Mouse (Mus musculus) megakaryocyte, embryonic 14.5 days (primary cell): ENCODE measurements at regions not wholly inside any gene's neighbourhood (a gene's known extent, or its start where the extent isn't known, plus 50 kb on each side); places are given as distances from the start of the nearest gene placed in this dataset.

Experiments
- H3K27me3 ChIP-seq: replicated peaks from 2 replicates; pipeline ENCODE3; 2012; ENCODE audit warnings: inconsistent platforms
- H3K36me3 ChIP-seq: replicated peaks from 2 replicates; pipeline ENCODE3; 2012; ENCODE audit warnings: low read length, inconsistent platforms, mixed read lengths
- H3K4me1 ChIP-seq: 2 replicates; pipeline ENCODE4 v1.6.1; 2012; ENCODE audit warnings: inconsistent platforms
- H3K4me3 ChIP-seq: replicated peaks from 2 replicates; pipeline ENCODE3; 2012; ENCODE audit warnings: moderate library complexity, mild to moderate bottlenecking, inconsistent platforms
- H3K9me3 ChIP-seq: 2 replicates; pipeline ENCODE4 v1.6.1; 2012; ENCODE audit warnings: inconsistent platforms
- FLI1 ChIP-seq: IDR thresholded peaks from 2 replicates; pipeline ENCODE4 v1.6.1; 2012; ENCODE audit warnings: low read length, inconsistent platforms, mixed read lengths
- GATA1 ChIP-seq: IDR thresholded peaks from 3 replicates; pipeline ENCODE4 v1.6.1; 2012; ENCODE audit warnings: mixed read lengths, low read length, inconsistent platforms, borderline replicate concordance

DNA sequence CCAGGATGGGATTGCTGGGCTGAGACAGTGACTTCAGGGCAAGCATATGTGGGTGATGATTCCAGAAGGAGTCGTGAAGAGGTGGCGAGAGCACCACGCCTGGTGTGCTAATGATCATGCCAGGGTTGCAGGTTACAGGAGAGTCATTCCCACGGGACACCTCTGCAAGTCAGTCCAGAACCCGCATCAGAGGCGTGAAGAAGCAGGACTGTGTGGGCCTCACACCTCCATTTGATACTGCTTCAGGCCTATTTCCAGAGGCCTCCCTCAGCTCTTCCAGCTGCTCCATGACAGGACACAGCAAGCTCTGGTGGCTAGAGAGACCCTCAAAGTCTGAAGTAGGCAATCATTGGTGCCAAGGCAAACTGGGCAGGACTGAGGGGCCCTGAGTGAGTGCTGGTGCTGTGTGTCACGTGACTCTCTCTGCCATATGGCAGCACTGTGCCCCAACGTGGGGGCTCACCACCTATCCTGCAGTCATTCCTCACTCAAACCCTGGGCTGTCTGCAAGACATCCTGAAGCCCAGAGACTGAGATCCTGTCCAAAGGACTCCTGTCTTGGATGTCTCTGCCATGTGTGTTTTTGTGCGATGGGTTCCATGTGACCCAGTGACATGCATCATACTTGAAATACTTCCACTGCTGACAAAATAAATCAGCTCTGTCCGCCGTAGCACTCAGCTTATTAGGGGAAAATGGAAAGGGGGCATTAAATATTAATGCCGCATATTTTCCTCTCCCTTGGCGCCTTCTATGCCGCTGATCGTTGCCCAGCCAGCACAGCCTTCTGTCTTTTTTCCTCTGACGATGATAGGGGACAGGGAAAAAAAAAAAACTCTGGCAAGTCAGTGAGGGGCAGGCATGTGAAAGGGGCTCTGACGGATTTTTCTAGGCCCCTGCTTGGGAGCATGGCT, 247.6 kb upstream of the Habp2 start:
- Histone ChIP-seq H3K4me1 (no peaks in the 10 kb centered on the region), H3K36me3 (no peaks in the 10 kb centered on the region), H3K9me3 (peaks cover 6% of the 10 kb centered on the region; the same call in 1 of the 2 replicates), H3K27me3 (peaks cover 3% of the 10 kb centered on the region), H3K4me3 (peak overlapping the region; percentile 26)
- TF ChIP-seq GATA1 (no peak), FLI1 (no peak)

DNA sequence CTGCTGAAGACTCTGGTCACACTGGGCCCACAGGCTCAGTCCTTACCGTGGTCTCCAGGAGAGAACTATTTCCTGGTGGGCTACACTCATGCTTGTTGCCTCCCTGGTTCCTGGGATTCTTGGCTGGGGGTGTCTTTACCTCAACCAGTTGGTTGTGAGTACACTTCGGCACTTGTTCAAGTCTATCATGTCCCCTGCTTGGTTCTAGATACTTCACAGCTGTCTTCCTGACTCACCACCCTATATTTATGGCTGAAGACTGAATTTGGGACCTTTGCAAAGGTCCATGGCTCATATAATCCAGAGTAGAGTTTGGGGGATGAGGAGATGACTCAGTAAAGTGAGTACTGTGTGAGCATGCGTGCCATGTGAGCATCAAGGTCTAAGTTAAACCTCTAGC, 245.0 kb upstream of the Habp2 start:
- Histone ChIP-seq H3K4me1 (no peaks in the 10 kb centered on the region), H3K4me3 (no peak overlapping the region), H3K9me3 (peaks cover 6% of the 10 kb centered on the region; the same call in 1 of the 2 replicates), H3K27me3 (no peaks in the 10 kb centered on the region), H3K36me3 (no peaks in the 10 kb centered on the region)
- TF ChIP-seq FLI1 (no peak), GATA1 (no peak)

DNA sequence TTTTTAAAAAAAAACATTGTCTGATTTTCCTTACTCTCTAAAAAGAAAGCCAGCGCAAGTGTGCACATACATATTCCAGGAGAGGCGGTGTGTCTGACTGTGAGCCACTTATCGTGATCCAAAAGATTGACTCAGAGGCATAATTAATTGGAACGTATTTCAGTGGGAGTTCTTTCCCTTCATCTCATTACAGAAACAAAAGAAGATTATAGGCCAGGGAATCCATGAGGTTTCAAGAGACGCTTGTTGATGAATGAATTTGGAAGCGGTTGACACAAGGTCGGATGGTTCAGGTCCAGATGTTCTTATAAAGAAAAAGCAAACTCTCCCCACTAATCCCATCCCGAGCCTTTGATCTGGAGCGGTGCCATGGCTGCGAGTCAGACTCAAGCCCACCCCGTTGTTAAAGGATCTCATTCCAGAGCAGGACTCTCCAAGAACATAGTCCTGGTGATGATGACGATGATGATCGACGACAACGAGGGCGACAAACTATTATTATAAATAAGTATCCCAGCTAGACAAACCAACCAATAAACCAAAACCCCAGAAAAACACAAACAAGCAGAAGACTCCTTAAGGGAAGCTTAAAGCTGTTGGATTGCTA, 240.1 kb upstream of the Habp2 start:
- TF ChIP-seq GATA1 (no peak), FLI1 (no peak)
- H3K4me1 ChIP-seq = no peaks in the 10 kb centered on the region

DNA sequence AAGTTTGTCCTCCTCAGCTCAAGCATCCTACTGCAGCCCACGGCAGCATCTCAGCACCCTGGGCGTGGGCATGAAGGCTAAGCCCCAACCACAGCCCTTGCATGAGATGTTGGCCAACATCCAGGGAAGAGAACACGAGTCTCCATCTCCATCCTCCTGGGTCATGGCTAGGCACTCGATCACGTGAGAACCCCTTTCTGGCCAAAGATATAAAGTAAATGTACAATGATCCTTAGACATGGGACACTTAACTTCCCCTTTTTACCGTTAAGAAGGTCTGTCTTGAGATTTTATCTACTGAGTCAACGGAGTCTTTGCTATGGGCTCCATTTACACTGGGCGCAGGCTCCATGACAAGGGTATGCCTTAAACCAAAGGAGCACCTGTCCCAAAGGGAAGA, 232.8 kb upstream of the Habp2 start:
- Histone ChIP-seq H3K4me3 (no peak overlapping the region), H3K36me3 (no peaks in the 10 kb centered on the region), H3K9me3 (no peaks in the 10 kb centered on the region), H3K4me1 (peaks cover under 1% of the 10 kb centered on the region; the same call in 1 of the 2 replicates), H3K27me3 (peaks cover under 1% of the 10 kb centered on the region)
- no peak for TF ChIP-seq FLI1
- no peak for TF ChIP-seq GATA1

More for the DNA sequence above, 240.1 kb upstream of the Habp2 start:
- Histone ChIP-seq H3K9me3 (no peaks in the 10 kb centered on the region), H3K27me3 (no peaks in the 10 kb centered on the region), H3K36me3 (no peaks in the 10 kb centered on the region), H3K4me3 (no peak overlapping the region)

DNA sequence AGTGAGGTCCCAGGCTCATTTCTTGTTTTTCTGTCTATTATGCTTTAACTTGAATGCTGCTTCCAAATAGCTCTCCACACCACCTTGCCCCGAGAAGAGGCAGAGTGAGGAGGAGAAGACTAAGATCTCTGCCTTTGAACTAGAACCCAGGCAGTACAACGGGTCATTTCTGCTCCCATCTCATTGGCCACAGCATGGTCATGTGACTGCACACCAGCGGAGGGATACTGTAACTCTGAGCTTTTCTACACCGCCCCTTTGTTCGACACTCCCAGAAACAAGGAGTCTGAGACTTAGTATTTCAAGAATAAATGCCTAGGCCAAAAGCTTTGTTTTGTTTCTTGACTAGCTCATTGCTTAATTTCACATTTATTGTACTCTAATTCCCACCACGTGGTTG, 230.5 kb upstream of the Habp2 start:
- no peaks in the 10 kb centered on the region for H3K36me3 ChIP-seq
- peaks cover 2% of the 10 kb centered on the region; the same call in 1 of the 2 replicates for H3K4me1 ChIP-seq
- no peak overlapping the region for H3K4me3 ChIP-seq
- H3K27me3 ChIP-seq = peaks cover 2% of the 10 kb centered on the region
- H3K9me3 ChIP-seq = no peaks in the 10 kb centered on the region
- TF ChIP-seq GATA1 (no peak), FLI1 (no peak)

DNA sequence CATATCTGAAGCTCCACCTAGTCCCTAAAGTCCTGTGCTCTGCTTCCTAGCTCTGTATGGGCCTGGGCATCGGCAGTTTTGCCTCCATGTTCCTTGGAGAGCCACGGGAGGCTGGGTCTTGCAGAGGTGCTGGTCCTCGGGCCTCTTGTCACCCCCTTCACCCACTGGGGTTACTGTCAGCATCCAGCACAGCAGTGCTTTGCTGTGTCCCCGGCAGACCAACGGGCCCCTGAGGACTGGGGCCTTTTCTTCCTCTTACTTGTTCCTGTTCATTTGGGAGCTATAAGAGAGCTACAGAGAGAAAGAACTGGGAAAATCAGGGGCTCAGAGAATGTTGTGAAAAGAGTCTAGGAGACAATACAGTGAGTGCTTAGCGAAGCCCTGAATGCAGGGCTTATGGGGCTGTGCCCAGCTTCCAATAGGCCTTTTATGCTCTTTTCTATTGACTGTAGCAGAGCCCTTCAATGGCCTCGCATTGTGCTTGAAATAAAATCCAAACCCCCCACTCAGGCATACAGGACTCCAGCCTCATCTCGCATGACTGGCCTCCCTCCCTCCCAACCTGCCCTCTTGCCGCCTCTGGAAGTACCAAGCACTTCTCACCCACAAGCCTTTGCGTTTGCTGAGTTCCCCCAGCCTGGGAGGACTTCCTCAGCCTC, 224.9 kb upstream of the Habp2 start:
- TF ChIP-seq GATA1 (no peak), FLI1 (no peak)
- peaks cover 2% of the 10 kb centered on the region; the same call in 1 of the 2 replicates for H3K4me1 ChIP-seq

DNA sequence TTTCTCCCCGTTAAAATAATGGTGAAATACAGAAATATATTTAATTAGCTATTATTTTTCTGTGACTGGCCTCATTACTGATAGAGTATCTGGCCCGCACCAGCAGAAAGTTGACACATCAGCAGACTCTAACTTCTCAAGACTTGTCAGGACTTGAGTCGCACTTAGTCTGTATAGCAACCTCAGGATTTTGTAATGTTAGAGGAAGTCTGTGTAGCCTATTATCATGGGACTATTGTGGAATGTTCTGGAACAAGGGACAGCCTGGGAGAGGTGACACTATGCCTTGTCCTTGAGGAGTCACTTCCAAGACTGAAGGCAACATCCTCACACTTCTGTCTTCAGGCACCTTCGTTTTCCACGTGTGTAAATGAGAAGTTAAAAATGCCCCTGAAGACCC, 223.8 kb upstream of the Habp2 start:
- H3K4me3 ChIP-seq = no peak overlapping the region
- peaks cover 3% of the 10 kb centered on the region; the same call in 1 of the 2 replicates for H3K4me1 ChIP-seq
- TF ChIP-seq GATA1 (no peak), FLI1 (no peak)
- no peaks in the 10 kb centered on the region for H3K36me3 ChIP-seq
- H3K27me3 ChIP-seq = peaks cover 2% of the 10 kb centered on the region
- no peaks in the 10 kb centered on the region for H3K9me3 ChIP-seq

More for the DNA sequence above, 224.9 kb upstream of the Habp2 start:
- peaks cover 2% of the 10 kb centered on the region for H3K27me3 ChIP-seq
- no peak overlapping the region for H3K4me3 ChIP-seq
- H3K36me3 ChIP-seq = no peaks in the 10 kb centered on the region
- H3K9me3 ChIP-seq = no peaks in the 10 kb centered on the region

DNA sequence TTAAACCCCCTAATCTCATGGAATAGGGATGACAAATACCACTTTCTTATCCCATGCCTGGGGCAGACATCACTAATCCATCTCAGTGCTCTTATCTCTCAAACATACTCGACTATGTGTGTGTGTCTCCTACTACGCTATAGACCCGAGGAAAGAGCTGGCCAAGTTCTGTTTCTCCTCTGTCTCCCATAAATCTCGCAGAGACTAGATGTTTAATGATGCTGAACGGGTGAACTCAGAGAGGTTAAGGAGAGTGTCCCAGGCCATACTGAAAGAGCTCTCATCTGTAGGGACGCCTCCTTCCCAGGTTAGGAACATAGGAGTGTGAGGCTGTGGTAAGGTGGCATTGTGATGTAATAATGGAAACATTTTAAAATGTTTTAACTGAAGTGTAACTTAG, 221.2 kb upstream of the Habp2 start:
- no peaks in the 10 kb centered on the region for H3K36me3 ChIP-seq
- peaks cover 4% of the 10 kb centered on the region for H3K4me1 ChIP-seq
- TF ChIP-seq GATA1 = no peak
- no peak for TF ChIP-seq FLI1
- no peaks in the 10 kb centered on the region for H3K27me3 ChIP-seq
- no peaks in the 10 kb centered on the region for H3K9me3 ChIP-seq
- no peak overlapping the region for H3K4me3 ChIP-seq

DNA sequence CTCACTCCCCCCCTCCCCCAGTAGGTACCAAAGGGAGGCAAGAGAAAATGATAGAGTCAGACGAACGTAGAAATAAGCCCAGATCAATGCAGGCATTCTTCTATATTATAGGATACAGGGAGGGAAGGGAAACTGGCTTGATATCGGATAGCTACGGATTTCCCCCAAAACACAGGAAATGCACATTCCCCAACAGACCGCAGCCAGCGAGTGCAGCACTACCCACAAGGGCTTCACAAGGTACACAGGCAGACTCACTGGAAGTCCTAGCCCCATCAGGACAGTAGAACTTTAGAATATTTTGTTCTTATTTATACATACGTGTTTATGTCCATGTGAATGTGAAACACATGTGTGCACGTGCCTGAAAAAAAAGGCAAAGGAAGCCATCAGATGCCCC, 218.8 kb upstream of the Habp2 start:
- Histone ChIP-seq H3K9me3 (no peaks in the 10 kb centered on the region), H3K36me3 (no peaks in the 10 kb centered on the region), H3K4me1 (peaks cover 4% of the 10 kb centered on the region), H3K27me3 (no peaks in the 10 kb centered on the region), H3K4me3 (no peak overlapping the region)
- no peak for TF ChIP-seq FLI1
- no peak for TF ChIP-seq GATA1
